Mouse (Mus musculus): ENCODE results near the gene Gm5447.

Gene Gm5447

GRCm38 (mm10) chr13:30973501-30974246, at the start of gene Gm5447, which contains the start of gene Exoc2:
Gene Gm5447, plus strand, starts transcription at chr13:30974204.
Gene Exoc2, minus strand, starts transcription at chr13:30974093.
- 1% methylated on average over 54 of the region's 54 CpGs for WGBS

- WGBS: 95% methylated on average over 6 of the region's 6 CpGs
Measured at GRCm38 (mm10) chr13:30924269-30924668, 49.7 kb upstream of the Gm5447 start.

GRCm38 (mm10) chr13:30929119-30929518, 44.9 kb upstream of the Gm5447 start:
- WGBS: 96% methylated on average over 2 of the region's 2 CpGs

- WGBS: 76% methylated on average over 4 of the region's 4 CpGs
Measured at GRCm38 (mm10) chr13:30931613-30932012, 42.4 kb upstream of the Gm5447 start.

GRCm38 (mm10) chr13:30932972-30933371, 41.0 kb upstream of the Gm5447 start:
- 82% methylated on average over 6 of the region's 6 CpGs for WGBS

- 91% methylated on average over 15 of the region's 15 CpGs for WGBS
Measured at GRCm38 (mm10) chr13:30947129-30947528, 26.9 kb upstream of the Gm5447 start.

GRCm38 (mm10) chr13:30947540-30947939, 26.5 kb upstream of the Gm5447 start, which contains the start of gene Hus1b:
Gene Hus1b, minus strand, starts transcription at chr13:30947759.
- WGBS: 94% methylated on average over 11 of the region's 11 CpGs

GRCm38 (mm10) chr13:30949181-30949580, 24.8 kb upstream of the Gm5447 start:
- WGBS: 92% methylated on average over 9 of the region's 9 CpGs

GRCm38 (mm10) chr13:30952044-30952443, 22.0 kb upstream of the Gm5447 start:
- WGBS: 84% methylated on average over 2 of the region's 2 CpGs

- 78% methylated on average over 1 of the region's 1 CpGs for WGBS
Measured at GRCm38 (mm10) chr13:30953580-30953979, 20.4 kb upstream of the Gm5447 start.

- WGBS: 85% methylated on average over 2 of the region's 2 CpGs
Measured at GRCm38 (mm10) chr13:30960714-30961113, 13.3 kb upstream of the Gm5447 start.

- 86% methylated on average over 2 of the region's 2 CpGs for WGBS
Measured at GRCm38 (mm10) chr13:30961932-30962331, 12.1 kb upstream of the Gm5447 start.

- 33% methylated on average over 10 of the region's 10 CpGs for WGBS
Measured at GRCm38 (mm10) chr13:30966507-30966911, 7.5 kb upstream of the Gm5447 start.

GRCm38 (mm10) chr13:30968311-30968710, 5.7 kb upstream of the Gm5447 start:
- 48% methylated on average over 4 of the region's 4 CpGs for WGBS

GRCm38 (mm10) chr13:30971047-30971446, 3.0 kb upstream of the Gm5447 start:
- 80% methylated on average over 3 of the region's 3 CpGs for WGBS

- 75% methylated on average over 2 of the region's 2 CpGs for WGBS
Measured at GRCm38 (mm10) chr13:30972102-30972501, 1.9 kb upstream of the Gm5447 start.

- WGBS: 25% methylated on average over 5 of the region's 5 CpGs
Measured at GRCm38 (mm10) chr13:30974247-30974630, 235 bp downstream of the Gm5447 start.

GRCm38 (mm10) chr13:30976536-30977084, 2.6 kb downstream of the Gm5447 start:
- 44% methylated on average over 8 of the region's 8 CpGs for WGBS

- WGBS: 28% methylated on average over 4 of the region's 4 CpGs
Measured at GRCm38 (mm10) chr13:30978224-30978623, 4.2 kb downstream of the Gm5447 start.

GRCm38 (mm10) chr13:30981666-30982065, 7.7 kb downstream of the Gm5447 start:
- WGBS: 73% methylated on average over 1 of the region's 1 CpGs

- WGBS: 18% methylated on average over 13 of the region's 13 CpGs
Measured at GRCm38 (mm10) chr13:30985275-30985597, 11.2 kb downstream of the Gm5447 start.

GRCm38 (mm10) chr13:30985598-30986466, 11.8 kb downstream of the Gm5447 start:
- WGBS: 28% methylated on average over 27 of the region's 27 CpGs
